Mouse (Mus musculus): ENCODE data around the gene Nr5a1.

Gene Nr5a1

GRCm38 (mm10) chr2:38647201-38647606 lies 67.1 kb downstream of the Nr5a1 start:
- peak; percentile 80 for DNase-seq

DNA sequence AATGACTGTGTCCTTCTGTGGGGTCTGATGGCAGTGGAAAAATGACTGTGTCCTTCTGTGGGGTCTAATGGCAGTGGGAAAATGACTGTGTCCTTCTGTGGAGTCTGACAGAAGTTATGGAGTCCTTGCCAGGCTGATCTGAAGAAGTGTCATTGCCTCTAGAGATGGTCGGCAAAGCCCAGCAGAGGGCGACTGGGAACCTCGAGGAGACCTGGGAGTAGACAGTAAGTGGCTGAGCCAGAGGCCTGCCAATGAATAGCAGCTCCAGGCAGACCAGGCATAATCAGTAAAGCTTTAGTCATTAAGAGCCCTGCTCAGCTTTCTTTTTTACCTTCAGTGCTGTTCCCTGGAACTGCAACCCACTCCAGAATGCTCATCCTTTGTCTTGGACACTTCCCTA lies 68.4 kb downstream of the Nr5a1 start:
- peak; percentile 84 for DNase-seq

- DNase-seq: peak; percentile 90
Observed at GRCm38 (mm10) chr2:38643625-38644427, 70.5 kb downstream of the Nr5a1 start, which contains the start of gene Psmb7. Gene Psmb7 (minus strand): TSS chr2:38644087.
